Mouse (Mus musculus) cortical plate, adult 2 months (tissue): ENCODE measurements around the gene Psg17. TPM values are rescaled to one million over a fixed set of nuclear protein-coding genes. Genes with fewer than 3 reads are reported as not detected.
"Not testable (repeated sequence)": the region's sequence is repeated elsewhere in the genome, so short reads cannot be mapped to it uniquely, and the experiment has no call there.

Experiments used
- H3K27ac ChIP-seq: fragments of 200-500 bp; 2 replicates; pipeline ENCODE4 v1.5.1; 2012; ENCODE audit warnings: low read length, control low read depth, inconsistent platforms; ENCODE audit not compliant: insufficient read depth
- H3K4me1 ChIP-seq: fragments of 200-500 bp; 2 replicates; pipeline ENCODE4 v1.6.1; 2011; ENCODE audit warnings: low read length; ENCODE audit not compliant: control insufficient read depth, insufficient read depth
- H3K4me3 ChIP-seq: fragments of 200-500 bp; 2 replicates; pipeline ENCODE4 v1.5.1; 2011; ENCODE audit warnings: mild to moderate bottlenecking, low read length, control low read depth; ENCODE audit not compliant: insufficient read depth
- CTCF ChIP-seq: fragments of 200-500 bp; IDR thresholded peaks from 2 replicates; pipeline ENCODE4 v1.5.1; 2011; ENCODE audit warnings: mild to moderate bottlenecking, control low read depth, low read length; ENCODE audit not compliant: insufficient read depth; ENCODE audit errors: extremely low read depth
- POLR2A ChIP-seq: fragments of 200-500 bp; IDR thresholded peaks from 2 replicates; pipeline ENCODE4 v1.6.1; 2011; ENCODE audit warnings: mild to moderate bottlenecking, low read length, control low read depth; ENCODE audit not compliant: insufficient read depth; ENCODE audit errors: extremely low read depth
- polyA plus RNA-seq: library from polyadenylated mRNA; depleted of rRNA; stranded (reverse); fragments of >200 nt; gene quantifications from 2 replicates; pipeline ENCODE4 v1.2.3, GENCODE M21; 2012; rRNA removed

Psg17 gene
- polyA plus RNA-seq: 0.06 and 0.15 TPM in 2 replicates

- H3K27ac ChIP-seq: no peak within 1 kb of the TSS
- no peak within 1 kb of the TSS for H3K4me3 ChIP-seq
- no peaks in the 10 kb centered on the region for H3K4me1 ChIP-seq
- TF ChIP-seq POLR2A: no peak
- TF ChIP-seq CTCF: no peak
Observed at GRCm38 (mm10) chr7:18821507-18821906, at the start of gene Psg17. TSS of gene Psg17 (minus strand) at chr7:18821607.

- H3K4me3 ChIP-seq, H3K4me1 ChIP-seq, H3K27ac ChIP-seq: not testable (repeated sequence)
Observed at GRCm38 (mm10) chr7:18871031-18871430, 49.6 kb upstream of the Psg17 start, which contains the start of gene Pglyrp1. TSS of gene Pglyrp1 (plus strand) at chr7:18871331.

GRCm38 (mm10) chr7:18868491-18868890 is 47.1 kb upstream of the Psg17 start:
- Histone ChIP-seq H3K4me3 (no peak overlapping the region), H3K4me1 (no peaks in the 10 kb centered on the region), H3K27ac (no peak overlapping the region)
- TF ChIP-seq POLR2A: no peak
- TF ChIP-seq CTCF: no peak

- Histone ChIP-seq H3K27ac (no peak overlapping the region), H3K4me3 (no peak overlapping the region), H3K4me1 (peaks cover 1% of the 10 kb centered on the region; the same call in 1 of the 2 replicates)
- TF ChIP-seq POLR2A (no peak), CTCF (no peak)
Observed at GRCm38 (mm10) chr7:18862801-18863200, 41.4 kb upstream of the Psg17 start.

- TF ChIP-seq CTCF: no peak
- no peak for TF ChIP-seq POLR2A
- peak overlapping the region; percentile 87 for H3K27ac ChIP-seq
- H3K4me3 ChIP-seq: no peak overlapping the region
- peaks cover 1% of the 10 kb centered on the region; the same call in 1 of the 2 replicates for H3K4me1 ChIP-seq
Observed at GRCm38 (mm10) chr7:18858310-18858916, 37.0 kb upstream of the Psg17 start.

- Histone ChIP-seq H3K27ac (no peak overlapping the region), H3K4me3 (no peak overlapping the region), H3K4me1 (no peaks in the 10 kb centered on the region)
- no peak for TF ChIP-seq CTCF
- TF ChIP-seq POLR2A: no peak
Observed at GRCm38 (mm10) chr7:18848395-18848794, 27.0 kb upstream of the Psg17 start.

- H3K27ac ChIP-seq: no peak overlapping the region
- TF ChIP-seq POLR2A (no peak), CTCF (no peak)
- H3K4me3 ChIP-seq: no peak overlapping the region
Observed at GRCm38 (mm10) chr7:18844811-18845210, 23.4 kb upstream of the Psg17 start.

GRCm38 (mm10) chr7:18841174-18841567 is 19.8 kb upstream of the Psg17 start:
- H3K27ac ChIP-seq: no peak overlapping the region

More at GRCm38 (mm10) chr7:18844811-18845210, 23.4 kb upstream of the Psg17 start:
- no peaks in the 10 kb centered on the region for H3K4me1 ChIP-seq

GRCm38 (mm10) chr7:18840386-18841173 is 19.2 kb upstream of the Psg17 start:
- no peaks in the 10 kb centered on the region for H3K4me1 ChIP-seq
- H3K27ac ChIP-seq: peak overlapping the region; percentile 96

More at GRCm38 (mm10) chr7:18841174-18841567, 19.8 kb upstream of the Psg17 start:
- H3K4me3 ChIP-seq: 0 out of 2 replicates have a peak overlapping the region, but pooled peaks have one; percentile 62
- no peaks in the 10 kb centered on the region for H3K4me1 ChIP-seq
- no peak for TF ChIP-seq POLR2A
- no peak for TF ChIP-seq CTCF

GRCm38 (mm10) chr7:18839865-18840264 is 18.5 kb upstream of the Psg17 start, which contains the start of gene Mill2:
TSS of gene Mill2 (plus strand) at chr7:18839966.
- H3K4me3 ChIP-seq: peak within 1 kb of the TSS; percentile 62
- no peaks in the 10 kb centered on the region for H3K4me1 ChIP-seq
- peak within 1 kb of the TSS; percentile 96 for H3K27ac ChIP-seq
- TF ChIP-seq CTCF: no peak
- TF ChIP-seq POLR2A: no peak

More at GRCm38 (mm10) chr7:18840386-18841173, 19.2 kb upstream of the Psg17 start:
- peak overlapping the region; percentile 62 for H3K4me3 ChIP-seq
- TF ChIP-seq CTCF: no peak
- TF ChIP-seq POLR2A: no peak
